Mouse (Mus musculus): ENCODE data around the gene Lsm10. TPM values are rescaled to one million over a fixed set of nuclear protein-coding genes. Genes with fewer than 3 reads are reported as not detected.

Gene Lsm10
- total RNA-seq, 2 experiments from 2014 or later = 15.6 TPM

GRCm38 (mm10) chr4:126117116-126117515, 20.7 kb downstream of the Lsm10 start:
- DNase-seq (ENCODE audit: low spot score in 2 of 2) = no peak

DNA sequence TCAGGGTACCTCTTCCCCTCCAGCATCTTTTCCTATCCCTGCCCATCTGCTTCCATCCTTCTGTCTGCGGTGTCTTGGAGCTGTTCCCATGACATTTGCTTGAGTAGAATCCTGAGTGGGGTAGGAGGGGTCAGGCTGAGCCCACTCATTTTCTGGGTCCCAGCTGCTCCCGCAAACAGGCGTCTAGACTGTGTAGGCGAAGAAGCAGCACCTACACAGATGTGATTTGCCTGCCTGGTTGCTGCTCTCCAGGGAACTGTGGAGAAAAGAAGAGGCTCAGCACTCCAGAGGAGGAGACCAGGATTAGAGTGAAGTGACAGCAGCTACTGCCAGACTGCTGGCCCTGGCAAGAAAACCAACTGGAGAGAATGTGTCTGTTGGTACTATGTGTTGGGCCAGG, 22.2 kb downstream of the Lsm10 start:
- peak in 1 of 2 experiments; percentile 32 for DNase-seq (ENCODE audit: low spot score in 2 of 2)

DNA sequence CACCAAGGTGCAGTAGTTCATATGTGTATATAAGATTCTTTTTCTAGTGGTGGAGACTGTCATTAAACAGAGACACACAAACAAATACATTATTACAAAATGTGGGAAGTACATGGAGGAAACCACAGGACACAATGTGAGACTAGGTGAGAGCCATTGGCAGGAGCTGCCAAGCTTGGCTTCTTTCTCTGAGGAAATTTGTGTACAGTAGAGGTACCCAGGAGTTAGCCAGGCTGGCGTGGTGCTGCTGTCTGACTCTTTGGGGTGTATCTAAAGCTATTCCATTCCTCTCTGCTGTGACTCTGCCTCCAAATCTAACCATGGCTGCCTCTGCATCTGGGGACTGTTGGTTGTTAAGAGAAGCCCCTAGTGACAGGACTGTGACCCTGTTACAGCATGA, 22.6 kb downstream of the Lsm10 start:
- DNase-seq (ENCODE audit: low spot score in 2 of 2) = no peak

DNA sequence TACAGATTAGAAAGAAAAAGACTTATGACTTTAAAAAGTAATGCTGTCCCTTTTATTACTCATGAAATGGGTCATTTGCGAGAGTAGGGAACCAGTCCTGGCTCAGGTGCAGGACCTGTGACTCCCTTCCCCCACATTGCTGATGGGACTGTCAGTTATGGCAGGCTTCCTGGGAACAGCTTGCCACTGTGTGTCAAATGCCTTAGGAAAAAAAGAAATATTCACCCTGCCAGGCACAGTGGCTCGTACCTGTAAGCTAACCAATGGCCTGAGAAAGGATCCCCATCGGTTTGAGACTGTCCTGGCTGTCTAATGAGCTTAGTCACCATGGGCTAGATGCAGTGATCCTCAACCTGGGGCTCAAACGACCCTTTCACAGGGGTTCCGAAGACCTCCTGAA, 23.6 kb downstream of the Lsm10 start:
- no peak for DNase-seq (ENCODE audit: low spot score in 2 of 2)

- no peak for DNase-seq (ENCODE audit: low spot score in 2 of 2)
Measured at GRCm38 (mm10) chr4:126120506-126120905, 24.1 kb downstream of the Lsm10 start.

GRCm38 (mm10) chr4:126123309-126124040, 27.1 kb downstream of the Lsm10 start:
- no peak for DNase-seq (ENCODE audit: low spot score in 2 of 2)

GRCm38 (mm10) chr4:126130502-126130901, 34.1 kb downstream of the Lsm10 start:
- no peak for DNase-seq (ENCODE audit: low spot score in 2 of 2)

- DNase-seq (ENCODE audit: low spot score in 2 of 2) = peak; percentile 57 to 66
Measured at GRCm38 (mm10) chr4:126131290-126132121, 35.1 kb downstream of the Lsm10 start.

DNA sequence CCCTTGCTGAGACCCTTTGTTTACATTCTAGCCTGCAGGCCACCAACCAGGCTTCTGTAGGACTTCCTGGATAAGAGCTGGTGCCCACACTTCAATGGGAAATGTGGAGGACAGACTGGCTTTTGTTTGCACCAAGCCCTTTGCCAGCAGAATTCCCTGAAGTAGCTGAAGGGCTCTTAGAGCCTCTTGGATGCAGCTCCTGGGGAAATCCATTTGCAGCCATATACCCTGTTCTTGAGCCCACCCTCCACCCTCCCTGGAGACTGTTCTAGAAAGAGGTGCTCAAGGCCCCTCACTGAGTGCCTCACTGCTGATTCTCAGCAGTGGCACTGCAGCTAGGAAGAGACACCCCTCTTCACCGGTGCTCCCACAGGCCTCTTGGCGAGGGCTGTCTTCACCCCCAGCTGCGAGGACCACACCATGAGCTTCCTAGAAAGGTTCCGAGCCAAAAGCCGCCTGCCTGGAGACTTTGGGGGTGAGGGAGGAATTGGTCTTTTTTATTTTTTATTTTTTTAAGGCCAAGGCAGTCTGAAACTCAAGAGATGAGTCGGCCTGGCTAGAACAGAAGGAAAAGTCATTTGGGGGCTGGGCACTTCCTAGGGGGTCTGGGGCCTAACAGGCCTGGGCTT, 36.3 kb downstream of the Lsm10 start:
- DNase-seq (ENCODE audit: low spot score in 2 of 2) = no peak

GRCm38 (mm10) chr4:126134236-126134635, 37.8 kb downstream of the Lsm10 start:
- DNase-seq (ENCODE audit: low spot score in 2 of 2) = no peak

- no peak for DNase-seq (ENCODE audit: low spot score in 2 of 2)
Measured at GRCm38 (mm10) chr4:126134639-126135038, 38.2 kb downstream of the Lsm10 start.

DNA sequence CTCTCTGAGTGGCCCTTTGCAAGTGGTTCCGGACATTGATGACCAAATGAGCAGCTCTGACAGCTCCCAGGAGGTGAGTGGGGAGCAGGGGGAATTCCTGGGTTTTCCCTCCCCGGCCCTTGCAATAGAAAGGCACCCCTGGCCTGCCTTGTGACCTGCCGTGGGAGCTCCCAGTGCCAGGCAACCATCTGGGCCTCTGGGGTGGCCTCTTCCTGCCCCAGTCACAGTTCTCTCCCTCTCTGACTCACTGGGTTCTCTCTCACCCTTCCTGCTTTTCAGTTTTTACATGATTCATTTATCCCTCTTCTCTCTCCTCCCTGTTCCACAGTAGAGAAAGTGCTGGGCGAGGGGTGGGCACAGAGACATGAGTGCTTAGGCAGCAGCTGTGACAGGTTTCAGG, 41.4 kb downstream of the Lsm10 start:
- DNase-seq (ENCODE audit: low spot score in 2 of 2) = no peak

DNA sequence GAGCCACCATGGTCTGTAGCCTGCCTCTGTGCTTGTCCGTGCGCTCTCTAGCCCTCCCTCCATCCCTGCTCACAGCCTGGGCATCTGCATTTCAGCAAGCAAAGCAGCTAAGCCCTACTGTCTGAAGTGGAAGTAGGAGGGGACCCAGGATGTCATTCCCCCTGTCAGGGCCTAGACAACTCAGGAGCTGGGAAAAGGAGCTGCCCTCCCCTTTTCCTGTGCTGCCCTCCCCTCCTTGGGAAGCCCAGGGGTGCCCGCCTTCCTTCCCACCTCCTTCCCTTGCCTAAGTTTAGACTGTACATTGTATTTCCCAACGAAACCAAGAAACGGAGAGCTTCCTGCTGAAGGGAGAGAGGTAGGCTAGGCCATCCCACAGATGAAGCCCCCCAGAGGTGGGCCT, 44.6 kb downstream of the Lsm10 start:
- DNase-seq (ENCODE audit: low spot score in 2 of 2) = no peak

- no peak for DNase-seq (ENCODE audit: low spot score in 2 of 2)
Measured at GRCm38 (mm10) chr4:126145396-126145795, 49.0 kb downstream of the Lsm10 start.

GRCm38 (mm10) chr4:126146974-126147532, 50.6 kb downstream of the Lsm10 start:
- DNase-seq (ENCODE audit: low spot score in 2 of 2) = no peak

DNA sequence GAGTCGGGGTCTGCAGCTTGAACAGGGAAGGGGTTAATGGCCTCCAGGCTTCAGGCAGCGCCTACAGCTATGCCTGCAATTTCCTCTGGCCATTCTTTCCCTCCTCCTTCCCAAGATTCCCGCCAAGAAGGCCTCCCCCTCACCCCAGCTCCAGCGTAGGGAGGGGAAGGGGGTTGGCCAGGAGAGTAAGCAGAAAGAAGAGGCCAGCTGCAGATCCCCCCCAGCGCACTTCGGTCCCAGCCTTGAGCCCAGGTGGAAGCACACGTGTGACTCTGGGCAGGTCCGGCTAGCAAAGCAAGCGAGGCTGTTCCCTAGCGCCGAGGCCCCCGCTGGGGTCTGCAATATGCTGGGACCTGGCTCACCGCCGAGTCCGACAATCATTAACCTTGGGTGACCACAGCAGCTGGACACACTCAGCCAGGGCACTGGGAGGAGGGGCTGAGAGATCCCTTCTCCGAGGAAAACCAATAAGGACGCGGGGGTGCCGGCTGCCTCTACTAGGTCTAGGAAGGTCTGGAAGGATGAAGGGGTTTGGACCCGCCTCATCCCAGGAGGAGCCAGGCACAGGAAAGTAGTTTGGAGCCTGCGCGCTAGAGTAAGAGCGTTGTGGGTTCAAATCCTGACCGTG, 51.2 kb downstream of the Lsm10 start, which contains the start of gene Eva1b:
TSS of gene Eva1b (plus strand) at position 212 of the 628 bp plus-strand sequence.
- no peak for DNase-seq (ENCODE audit: low spot score in 2 of 2)

Other genes with a start within 250 kb of the Lsm10 start
- gene Csf3r, start 72.1 kb upstream of the Lsm10 start, total RNA-seq (2021) = 1 to 10 TPM; 2.8 to 3.0 TPM
- 10 to 100 TPM; 53.6 to 55.7 TPM for gene Mrps15, start 49.7 kb upstream of the Lsm10 start, total RNA-seq (2021)
- 10 to 100 TPM; 43.2 to 53.0 TPM for gene Oscp1, start 38.1 kb upstream of the Lsm10 start, total RNA-seq (2021)
- 10 to 100 TPM; 19.7 to 20.7 TPM for gene Stk40, start 7.3 kb downstream of the Lsm10 start, total RNA-seq (2021)
- 10 to 100 TPM in 1 of 2 experiments, 1 to 10 TPM in 1; 6.7 to 10.4 TPM for gene Eva1b, start 51.1 kb downstream of the Lsm10 start, total RNA-seq (2021)
- gene Sh3d21, start 66.9 kb downstream of the Lsm10 start, total RNA-seq (2021) = 1 to 10 TPM; 1.0 to 1.1 TPM
- 100 to 1,000 TPM; 141 to 144 TPM for gene Thrap3, start 106.1 kb downstream of the Lsm10 start, total RNA-seq (2021)
- gene Map7d1, start 159.7 kb downstream of the Lsm10 start, total RNA-seq (2021) = 100 to 1,000 TPM; 204 to 206 TPM
- gene Trappc3, start 165.7 kb downstream of the Lsm10 start, total RNA-seq (2021) = 10 to 100 TPM; 94.9 to 95.2 TPM
- gene Col8a2, start 190.2 kb downstream of the Lsm10 start, total RNA-seq (2021) = 1 to 10 TPM; 1.6 to 3.6 TPM
- 10 to 100 TPM; 28.3 to 28.4 TPM for gene Adprhl2, start 225.1 kb downstream of the Lsm10 start, total RNA-seq (2021)
- 1 to 10 TPM; 2.0 to 3.0 TPM for gene Tekt2, start 229.1 kb downstream of the Lsm10 start, total RNA-seq (2021)

Measured in layer of hippocampus, postnatal 10 days (tissue).